Mouse (Mus musculus) liver, adult 2 months (tissue): ENCODE measurements around the gene Mfsd4b5.

Source experiments
- CTCF ChIP-seq: fragments of 200-500 bp; IDR thresholded peaks from 2 replicates; pipeline ENCODE4 v1.5.1; 2011; ENCODE audit warnings: low read depth, low read length, control low read depth
- POLR2A ChIP-seq: fragments of 200-500 bp; IDR thresholded peaks from 2 replicates; pipeline ENCODE4 v1.6.1; 2011; ENCODE audit warnings: low read length, control low read depth; ENCODE audit not compliant: insufficient read depth; ENCODE audit errors: extremely low read depth

DNA sequence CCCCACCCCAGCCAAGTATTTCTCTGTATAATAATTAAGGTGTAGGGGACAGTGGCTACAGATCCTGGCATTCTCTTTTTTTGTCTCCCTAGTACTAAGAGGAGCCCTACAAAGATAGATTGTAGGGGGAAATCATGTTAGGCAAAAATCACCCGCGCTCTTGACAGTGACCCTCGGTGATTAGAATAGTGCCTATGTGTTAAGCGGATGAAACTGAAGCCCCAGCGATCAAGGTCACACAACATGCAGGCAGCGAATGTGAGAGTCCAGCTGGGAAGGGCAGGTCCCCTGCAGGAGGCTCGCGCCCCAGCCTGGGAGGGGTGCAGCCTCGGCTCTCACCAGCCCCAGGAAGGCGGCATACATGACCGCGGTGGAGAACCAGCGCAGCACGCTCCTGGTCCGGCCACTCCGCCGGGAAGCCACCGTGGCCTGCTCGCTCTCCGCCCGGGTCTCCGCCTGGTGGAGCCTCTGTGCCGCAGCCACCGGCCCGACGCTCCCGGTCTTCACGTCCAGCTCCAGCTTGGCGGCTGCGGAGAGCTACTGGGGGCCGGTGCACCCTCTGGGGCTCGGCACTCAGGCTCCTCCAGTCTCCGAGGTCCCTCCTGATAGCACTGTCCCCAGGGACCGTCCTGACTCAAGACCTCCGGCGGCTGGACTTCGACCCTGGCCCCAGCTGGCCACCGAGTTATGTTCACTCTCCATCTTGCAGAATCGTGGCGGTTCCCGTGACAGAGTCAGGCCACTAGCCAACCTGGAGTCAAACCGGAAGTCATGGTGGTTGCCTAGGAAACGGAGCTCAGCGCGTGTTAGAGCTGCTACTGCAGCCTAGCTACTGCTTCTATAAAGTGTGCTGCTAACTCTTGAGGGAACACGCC is 38.3 kb upstream of the Mfsd4b5 start, which contains the start of gene Mfsd4b1:
- 0 out of 2 replicates have a peak, but pooled peaks have one; percentile 15 for TF ChIP-seq CTCF
- peak; percentile 59; the same call in 1 of the 2 replicates for TF ChIP-seq POLR2A
